Mouse (Mus musculus) kidney, postnatal 36 days (tissue): Measurements from ENCODE around the gene Chpf.

ENCODE experiments used
- DNase-seq, 2 experiments: peaks; one replicate each; pipeline ENCODE4 v3.0.0; 2021 to 2022; ENCODE audit warnings: mixed read lengths in 2 of 2

Chpf gene

DNA sequence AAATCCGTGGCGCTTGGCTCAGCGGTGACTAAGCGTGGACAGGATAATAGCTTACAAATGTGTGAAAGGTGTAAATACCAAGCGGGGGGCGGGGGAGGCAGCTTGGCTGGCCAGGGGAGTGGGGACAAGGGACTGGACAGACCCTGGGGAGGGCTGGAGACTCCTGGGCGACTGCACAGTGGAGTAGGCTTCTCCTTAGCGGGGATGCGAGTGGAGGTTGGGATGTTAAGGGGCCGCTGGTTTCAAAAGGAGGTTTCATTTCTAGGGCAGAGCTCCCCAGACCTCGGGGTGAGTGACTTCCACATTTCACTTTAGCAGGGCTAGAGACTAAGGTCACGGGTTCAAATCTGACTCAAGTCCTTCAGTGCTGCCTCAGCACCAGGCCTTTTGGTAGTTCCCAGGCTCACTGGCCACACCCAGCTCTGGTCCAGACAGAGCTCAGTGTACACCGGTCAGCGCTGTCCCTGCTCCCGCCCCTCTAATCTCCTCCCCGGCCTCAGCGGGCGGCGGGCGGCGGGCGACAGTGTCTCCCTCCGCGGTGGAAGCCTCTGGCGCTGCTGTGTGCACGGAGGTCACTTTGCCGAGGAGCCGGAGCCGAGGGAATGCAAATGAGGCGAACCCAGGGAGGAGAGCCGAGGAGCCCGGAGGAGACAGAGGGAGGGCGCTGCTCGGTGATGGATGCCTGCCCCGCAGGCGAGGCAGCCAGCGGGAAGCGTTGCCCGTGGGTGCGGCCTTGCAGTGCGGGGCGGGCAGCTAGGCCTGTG, 20.9 kb downstream of the Chpf start:
- peak; percentile 21 to 52 for DNase-seq

DNA sequence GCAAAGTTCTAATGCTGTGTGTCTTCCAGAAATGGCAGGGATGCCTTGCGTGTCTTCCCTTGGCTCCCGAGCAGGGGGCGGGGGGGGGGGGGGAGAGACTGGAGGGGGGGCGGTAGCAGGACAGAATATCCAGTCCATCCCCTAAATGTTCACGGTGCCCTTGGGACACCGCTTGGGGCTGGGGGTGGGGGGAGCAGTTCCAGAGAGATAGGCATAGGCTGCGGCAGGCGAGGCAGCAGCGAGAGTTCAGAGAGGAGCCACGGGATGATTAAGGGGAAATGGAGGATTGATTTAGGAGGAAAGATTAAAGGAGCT, 21.4 kb downstream of the Chpf start:
- no peak for DNase-seq

- no peak for DNase-seq
These were observed 22.2 kb downstream of the Chpf start for GRCm38 (mm10) chr1:75456746-75457564.

GRCm38 (mm10) chr1:75455948-75456347, 23.2 kb downstream of the Chpf start:
- no peak for DNase-seq

GRCm38 (mm10) chr1:75455433-75455832, 23.7 kb downstream of the Chpf start:
- no peak for DNase-seq

GRCm38 (mm10) chr1:75451900-75452299, 27.2 kb downstream of the Chpf start:
- no peak for DNase-seq

DNA sequence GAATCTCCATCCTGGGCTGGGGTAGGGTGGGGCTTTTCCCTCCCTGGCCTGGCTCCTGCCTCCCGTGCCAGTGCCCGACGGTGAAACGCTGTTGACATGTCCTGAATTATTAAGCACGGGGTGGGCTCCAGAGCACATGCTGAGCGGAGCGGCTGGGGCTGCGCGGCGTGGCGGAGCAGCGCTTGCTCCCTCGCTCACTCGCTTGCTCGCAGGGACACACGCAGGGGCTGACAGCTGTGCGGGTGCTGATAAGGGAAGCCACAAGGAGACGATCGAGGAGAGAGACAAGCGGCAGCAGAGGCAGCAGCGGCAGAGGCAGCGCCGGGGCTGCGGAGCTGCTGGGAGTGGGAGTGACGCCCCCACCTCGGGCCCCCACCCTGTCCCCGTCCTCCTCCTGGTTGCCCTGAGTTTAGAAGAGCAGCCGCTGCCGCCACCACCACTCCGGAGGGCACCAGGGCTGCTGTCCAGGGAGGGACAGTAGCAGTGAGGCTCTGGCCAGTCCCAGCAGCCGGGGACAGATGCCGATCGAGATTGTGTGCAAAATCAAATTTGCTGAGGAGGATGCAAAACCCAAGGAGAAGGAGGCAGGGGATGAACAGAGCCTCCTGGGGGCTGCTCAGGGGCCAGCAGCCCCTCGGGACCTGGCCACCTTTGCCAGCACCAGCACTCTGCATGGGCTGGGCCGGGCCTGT, 28.6 kb downstream of the Chpf start, which contains the start of gene Asic4:
Asic4 (plus strand) TSS at position 123 of the 692 bp plus-strand sequence.
- DNase-seq, result no peak

DNA sequence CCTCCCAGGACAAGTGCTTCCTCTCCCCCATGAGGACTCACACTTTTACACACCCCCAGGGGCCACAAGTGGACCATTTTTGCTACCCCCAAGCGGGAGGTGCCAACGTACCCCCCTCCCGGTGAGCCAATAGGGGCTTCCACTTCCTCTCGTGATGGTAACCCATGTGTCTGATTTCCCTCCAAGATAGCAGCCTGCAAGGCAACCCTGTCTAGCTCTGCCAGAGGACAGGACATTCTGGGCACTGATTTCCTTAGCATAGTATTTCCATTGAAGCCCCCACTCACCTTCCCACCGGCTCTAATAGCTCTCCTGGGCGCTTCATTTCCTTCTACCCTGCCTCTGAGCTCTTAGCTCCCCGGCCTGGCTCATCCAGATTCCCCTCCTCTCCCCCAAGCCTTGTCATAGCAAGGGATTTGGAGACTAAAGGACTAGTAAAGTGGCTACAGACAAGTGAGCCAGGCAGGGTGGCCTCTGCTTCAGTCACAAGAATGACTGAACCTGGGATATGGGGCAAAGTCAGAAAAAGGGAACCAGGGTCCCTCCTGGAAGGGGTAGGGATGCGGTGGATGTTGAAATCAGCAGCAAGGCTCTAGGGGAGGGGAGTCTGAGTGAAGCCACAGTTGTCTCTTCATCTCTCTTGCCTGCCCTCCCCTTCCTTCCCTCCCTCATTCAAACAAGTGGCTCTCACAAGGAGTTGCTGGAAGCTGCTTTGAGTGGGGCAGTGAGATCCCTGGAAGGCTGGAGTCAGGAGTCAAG, 29.6 kb downstream of the Chpf start:
- DNase-seq, result no peak

DNA sequence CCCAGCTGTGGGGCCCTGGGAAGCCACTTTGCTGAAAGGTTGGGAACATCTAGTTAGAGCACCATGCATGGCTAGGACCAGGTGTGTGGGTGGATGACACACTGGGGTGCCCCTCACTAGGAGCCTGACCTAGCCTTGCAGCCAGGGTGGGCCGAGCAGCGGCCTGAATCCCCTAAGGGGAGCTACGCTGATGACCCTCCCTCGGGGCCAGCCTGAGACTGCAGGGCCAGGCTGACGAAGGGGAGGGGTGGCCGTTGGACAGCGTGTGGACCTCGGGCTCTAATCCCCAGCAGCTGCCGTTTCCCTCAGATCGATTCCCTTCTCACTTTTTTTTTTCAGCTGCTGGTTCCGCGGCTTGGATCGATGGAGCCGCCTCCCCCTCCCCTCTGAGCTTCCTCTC, 30.2 kb downstream of the Chpf start:
- no peak for DNase-seq

GRCm38 (mm10) chr1:75448052-75448431, 31.1 kb downstream of the Chpf start:
- DNase-seq, result no peak

GRCm38 (mm10) chr1:75447265-75448051, 31.6 kb downstream of the Chpf start:
- DNase-seq, result no peak

- DNase-seq, result no peak
These were observed 32.5 kb downstream of the Chpf start for GRCm38 (mm10) chr1:75446656-75447055.

GRCm38 (mm10) chr1:75445751-75446611, 33.1 kb downstream of the Chpf start:
- DNase-seq, result peak; percentile 57 to 87

- DNase-seq, result no peak
These were observed 33.9 kb downstream of the Chpf start for GRCm38 (mm10) chr1:75445141-75445701.

GRCm38 (mm10) chr1:75444208-75444607, 34.9 kb downstream of the Chpf start:
- no peak for DNase-seq

DNA sequence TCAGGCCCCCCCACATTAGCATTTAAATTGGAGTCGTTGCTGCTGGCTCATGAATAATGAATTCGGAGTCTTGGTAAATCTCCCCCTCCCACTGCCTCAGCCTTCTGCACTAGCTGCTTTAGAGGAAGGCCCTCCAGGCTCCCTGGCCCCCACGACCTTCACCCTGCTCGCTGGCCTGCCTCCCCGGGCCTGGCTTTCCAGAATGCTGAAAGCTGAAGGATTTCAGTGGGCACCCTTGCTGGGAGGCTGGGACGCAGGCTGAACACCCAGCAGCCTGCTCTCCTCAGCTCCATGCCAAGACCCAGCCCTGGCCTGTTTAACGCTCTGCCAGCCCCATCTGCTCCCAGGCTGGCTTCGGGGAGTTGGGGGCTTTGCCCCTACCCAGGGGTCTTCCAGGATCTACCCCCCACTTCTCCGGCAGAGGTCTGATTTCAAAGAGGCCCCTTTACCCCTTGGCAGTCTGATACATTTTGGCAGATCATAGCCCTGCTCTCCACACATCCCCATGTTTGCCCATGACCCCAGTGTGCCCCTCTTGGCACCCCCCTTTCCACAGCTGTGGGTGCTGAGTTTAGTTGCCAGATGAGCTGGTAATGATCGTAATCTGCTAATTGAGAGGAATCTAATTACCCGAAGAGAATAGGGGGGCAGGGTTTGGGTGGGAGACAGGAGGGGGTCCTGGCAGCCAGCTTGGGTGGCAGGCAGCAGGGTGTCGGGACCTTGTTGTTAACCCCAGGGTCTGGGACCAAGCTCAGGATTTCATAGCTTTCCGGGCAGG, 35.7 kb downstream of the Chpf start:
- no peak for DNase-seq

GRCm38 (mm10) chr1:75442811-75443210, 36.3 kb downstream of the Chpf start:
- DNase-seq, result no peak

DNA sequence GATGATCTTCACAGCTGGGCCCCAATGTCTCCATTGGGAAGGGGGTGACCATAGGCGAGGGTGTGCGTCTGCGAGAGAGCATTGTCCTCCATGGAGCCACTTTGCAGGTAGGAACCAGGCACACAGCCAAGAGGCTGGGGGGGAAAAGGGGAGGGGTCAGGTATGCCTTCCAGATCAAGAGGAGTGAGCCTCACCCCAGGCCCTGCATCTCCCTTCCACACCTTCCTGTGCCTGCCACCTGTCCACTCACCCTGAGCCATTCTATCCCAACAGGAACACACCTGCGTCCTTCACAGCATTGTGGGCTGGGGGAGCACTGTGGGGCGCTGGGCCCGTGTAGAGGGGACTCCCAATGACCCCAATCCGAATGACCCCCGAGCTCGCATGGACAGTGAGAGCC, 36.9 kb downstream of the Chpf start:
- DNase-seq, result no peak

DNA sequence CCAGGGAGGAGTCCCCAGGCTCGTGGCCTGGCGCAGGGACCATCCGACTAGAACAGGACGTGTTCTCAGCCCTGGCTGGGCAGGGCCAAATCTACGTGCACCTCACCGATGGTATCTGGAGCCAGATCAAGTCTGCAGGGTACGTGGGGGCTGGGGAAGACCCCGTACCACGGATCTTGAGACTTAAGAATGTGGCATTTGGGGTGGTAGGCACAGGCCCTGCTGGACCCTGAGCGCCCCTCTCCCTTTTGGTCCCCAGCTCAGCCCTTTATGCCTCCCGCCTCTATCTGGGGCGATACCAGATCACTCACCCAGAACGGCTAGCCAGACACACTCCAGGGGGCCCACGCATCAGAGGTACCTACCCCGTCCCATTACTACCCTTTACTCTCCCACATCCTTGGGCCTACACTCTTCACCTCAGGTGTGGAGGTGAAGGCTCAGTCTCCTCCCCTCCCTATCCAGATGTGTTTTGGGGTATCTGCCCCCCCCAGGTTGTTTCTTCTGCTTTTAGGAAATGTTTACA, 37.6 kb downstream of the Chpf start:
- no peak for DNase-seq

- no peak for DNase-seq
These were observed 38.4 kb downstream of the Chpf start for GRCm38 (mm10) chr1:75440661-75441060.
